Mouse (Mus musculus): ENCODE results near the gene Dcun1d1.

The Dcun1d1 gene

GRCm38 (mm10) chr3:35929831-35930230 is 7.4 kb downstream of the Dcun1d1 start:
- DNase-seq: no peak

- no peak for DNase-seq
Observed at GRCm38 (mm10) chr3:35929406-35929805, 7.8 kb downstream of the Dcun1d1 start.

- no peak for DNase-seq
Observed at GRCm38 (mm10) chr3:35925852-35926251, 11.4 kb downstream of the Dcun1d1 start.

DNA sequence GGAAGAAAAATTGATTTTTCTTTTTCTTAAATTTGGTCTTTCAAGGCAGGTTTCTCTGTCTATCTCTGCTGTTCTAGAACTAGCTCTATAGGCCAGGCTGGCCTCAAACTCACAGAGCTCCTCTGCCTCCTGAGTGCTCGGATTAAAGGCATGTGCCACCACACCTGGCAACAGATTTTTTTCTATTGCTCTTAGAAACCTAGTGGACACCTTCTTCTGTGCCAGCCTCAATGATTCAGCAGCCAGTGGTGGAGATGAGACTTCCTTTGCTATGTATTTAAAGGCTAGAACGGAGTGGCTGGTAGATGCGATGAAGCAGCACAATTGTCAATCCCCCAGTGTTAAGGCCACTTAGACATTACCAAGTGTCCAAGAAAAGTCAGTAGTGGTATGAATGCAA is 13.2 kb downstream of the Dcun1d1 start:
- DNase-seq: no peak

GRCm38 (mm10) chr3:35923495-35923894 is 13.8 kb downstream of the Dcun1d1 start:
- DNase-seq: no peak

GRCm38 (mm10) chr3:35922522-35922921 is 14.7 kb downstream of the Dcun1d1 start:
- no peak for DNase-seq

DNA sequence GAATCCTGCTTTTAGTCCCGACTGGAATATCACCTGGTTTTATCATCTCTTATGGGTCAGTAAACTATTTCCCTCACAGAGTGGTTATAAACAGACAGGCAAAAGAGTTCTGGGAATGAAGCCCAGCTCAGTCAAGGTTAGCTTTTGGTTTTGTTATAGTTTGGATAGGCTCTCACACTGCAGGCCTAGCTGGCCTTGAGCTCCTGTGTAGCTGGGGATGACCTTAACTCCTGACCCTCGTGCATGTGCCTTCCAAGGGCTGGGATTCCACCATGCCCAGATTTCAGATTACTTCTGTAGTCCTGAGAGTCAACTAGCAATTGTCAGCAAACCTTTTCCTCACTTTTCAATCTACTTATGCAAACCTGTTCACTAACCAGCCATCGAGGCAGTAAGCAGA is 19.0 kb downstream of the Dcun1d1 start:
- no peak for DNase-seq

- no peak for DNase-seq
Observed at GRCm38 (mm10) chr3:35908982-35909680, 28.1 kb downstream of the Dcun1d1 start.

GRCm38 (mm10) chr3:35900555-35901204 is 36.6 kb downstream of the Dcun1d1 start:
- no peak for DNase-seq

GRCm38 (mm10) chr3:35899109-35899508 is 38.1 kb downstream of the Dcun1d1 start:
- no peak for DNase-seq

- no peak for DNase-seq
Observed at GRCm38 (mm10) chr3:35897900-35898299, 39.3 kb downstream of the Dcun1d1 start.

GRCm38 (mm10) chr3:35893156-35893555 is 44.1 kb downstream of the Dcun1d1 start:
- no peak for DNase-seq

DNA sequence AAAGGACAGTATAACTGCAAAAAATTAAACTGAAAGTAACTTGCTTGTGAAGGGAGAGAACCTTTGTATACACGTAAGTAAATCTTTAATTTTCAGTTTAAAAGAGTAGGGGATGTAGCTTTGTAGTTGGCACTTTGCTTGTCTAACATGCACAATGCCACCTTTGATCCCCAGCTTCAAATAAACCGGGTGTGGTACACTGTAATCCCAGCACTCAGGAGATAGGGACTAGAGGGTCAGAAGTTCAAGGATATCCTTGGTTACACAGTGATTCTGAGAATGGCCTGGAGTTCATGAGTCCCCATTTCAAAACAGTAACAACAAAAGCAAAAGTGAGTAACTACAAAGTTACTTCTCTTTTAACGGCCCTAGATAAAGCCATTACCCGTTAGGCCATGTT is 46.1 kb downstream of the Dcun1d1 start:
- DNase-seq: no peak

- DNase-seq: no peak
Observed at GRCm38 (mm10) chr3:35889531-35889930, 47.7 kb downstream of the Dcun1d1 start.

GRCm38 (mm10) chr3:35883267-35883666 is 54.0 kb downstream of the Dcun1d1 start:
- DNase-seq: no peak

DNA sequence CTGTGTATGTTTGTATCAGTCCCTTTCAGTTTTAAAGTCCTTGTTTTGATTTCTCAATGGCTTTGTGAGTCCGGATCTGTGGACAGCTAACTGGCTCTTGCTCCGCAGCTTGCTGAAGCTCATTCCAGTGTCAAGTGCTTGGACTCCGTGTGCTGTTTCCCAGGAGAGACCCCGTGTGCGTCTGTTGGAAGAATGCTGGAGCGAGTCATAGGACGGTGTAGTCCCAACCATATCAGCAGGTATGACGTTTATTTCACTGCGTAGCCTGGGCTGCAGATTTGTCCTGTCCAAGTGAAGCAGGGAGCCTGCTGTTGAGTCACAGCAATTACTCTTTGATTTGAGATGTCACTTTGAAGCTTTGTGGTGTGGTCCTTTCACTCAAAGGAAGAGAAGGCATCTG is 87.9 kb downstream of the Dcun1d1 start:
- no peak for DNase-seq

Data from kidney, postnatal 14 days (tissue).